Mouse (Mus musculus): Measurements from ENCODE around the gene Slc11a2.

DNA sequence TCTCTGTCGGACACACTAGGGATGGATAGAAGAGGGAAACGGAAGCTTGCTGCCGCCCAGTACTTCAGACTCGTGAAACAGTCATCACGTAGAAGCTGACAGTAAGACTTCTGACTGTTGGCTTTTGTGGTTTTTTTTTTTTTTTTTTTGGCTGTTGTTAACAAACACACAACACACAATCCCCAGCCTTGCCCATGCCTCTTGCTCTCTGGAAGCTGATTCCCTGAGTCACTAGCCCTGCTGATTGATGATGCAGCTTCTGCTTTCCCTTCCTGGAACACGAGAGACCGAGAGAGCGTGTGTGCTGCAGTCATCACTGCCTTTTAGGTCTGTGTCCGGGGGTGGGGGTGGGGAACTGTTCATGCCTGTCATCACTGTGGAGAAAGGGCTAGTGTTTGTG lies 36.8 kb upstream of the Slc11a2 start:
- no peak for TF ChIP-seq POLR2A (IDR thresholded peaks at IDR 0.05; ENCODE audit: borderline replicate concordance, low read depth, low read length)
- TF ChIP-seq CTCF (IDR thresholded peaks at IDR 0.05; ENCODE audit: low read depth, low read length) = no peak

All from bone marrow macrophage, adult 2 months (primary cell).